Mouse (Mus musculus) limb, embryonic 10.5 days (tissue): ENCODE data around the gene Pak6. TPM values are rescaled to one million over a fixed set of nuclear protein-coding genes. Genes with fewer than 3 reads are reported as not detected.
A peak's percentile ranks its signal among the peaks of the same experiment; 100 is the strongest.

Source experiments
- DNase-seq: peaks from one replicate; pipeline ENCODE4 v3.0.0-alpha.2; 2017; ENCODE audit warnings: low spot score
- H3K27ac ChIP-seq: fragments of 300-500 bp; sonication (generic); 2 replicates; pipeline ENCODE4 v1.5.1; 2016; ENCODE audit warnings: mild to moderate bottlenecking
- H3K27me3 ChIP-seq: fragments of 300-500 bp; sonication (generic); 2 replicates; pipeline ENCODE4 v1.6.1; 2016; ENCODE audit warnings: low read depth, mild to moderate bottlenecking; ENCODE audit not compliant: poor library complexity, severe bottlenecking
- H3K36me3 ChIP-seq: fragments of 300-500 bp; sonication (generic); 2 replicates; pipeline ENCODE4 v1.6.1; 2016; ENCODE audit warnings: mild to moderate bottlenecking, moderate library complexity
- H3K4me1 ChIP-seq: fragments of 300-500 bp; sonication (generic); 2 replicates; pipeline ENCODE4 v1.6.1; 2016
- H3K4me3 ChIP-seq: fragments of 300-500 bp; sonication (generic); 2 replicates; pipeline ENCODE4 v1.5.1; 2016; ENCODE audit warnings: mild to moderate bottlenecking, moderate library complexity
- H3K9me3 ChIP-seq: fragments of 300-500 bp; sonication (generic); replicated peaks from 2 replicates; pipeline ENCODE4 v1.6.1; 2016; ENCODE audit warnings: mild to moderate bottlenecking
- WGBS: fragments of 180-500 bp; shearing (Covaris S2); methylation state at CpG from one replicate; pipeline ENCODE4 v1.1.7; 2016; 5-methylcytosine and 5-hydroxymethylcytosine counted together
- polyA plus RNA-seq: library from polyadenylated mRNA; unstranded; fragments of >200 nt; fragmentation: Nextera tagmentation; extraction: Ambion mirVana; gene quantifications from 2 replicates; pipeline ENCODE4 v1.2.1, GENCODE M21; 2016

Gene Pak6
- polyA plus RNA-seq, 1 experiment from 2014 or later = 0.65 TPM

- Histone ChIP-seq H3K27me3 (peaks cover 83% of the 10 kb centered on the region), H3K27ac (no peak overlapping the region), H3K4me1 (no peaks in the 10 kb centered on the region), H3K4me3 (no peak overlapping the region), H3K9me3 (no peaks in the 10 kb centered on the region), H3K36me3 (no peaks in the 10 kb centered on the region)
- 89% methylated on average over 19 of the region's 19 CpGs for WGBS
- DNase-seq = no peak
These were observed 30.4 kb downstream of the Pak6 start for GRCm38 (mm10) chr2:118693370-118693966.

GRCm38 (mm10) chr2:118695677-118696232 is 32.7 kb downstream of the Pak6 start:
- Histone ChIP-seq H3K27me3 (peaks cover 89% of the 10 kb centered on the region), H3K4me1 (peaks cover 6% of the 10 kb centered on the region), H3K27ac (no peak overlapping the region), H3K9me3 (no peaks in the 10 kb centered on the region), H3K4me3 (no peak overlapping the region), H3K36me3 (no peaks in the 10 kb centered on the region)
- WGBS = 30% methylated on average over 11 of the region's 11 CpGs
- peak; percentile 68 for DNase-seq

GRCm38 (mm10) chr2:118696451-118697308 is 33.6 kb downstream of the Pak6 start:
- Histone ChIP-seq H3K4me1 (peaks cover 11% of the 10 kb centered on the region), H3K27me3 (peaks cover 97% of the 10 kb centered on the region), H3K4me3 (no peak overlapping the region), H3K36me3 (no peaks in the 10 kb centered on the region), H3K9me3 (no peaks in the 10 kb centered on the region), H3K27ac (no peak overlapping the region)
- no peak for DNase-seq
- WGBS = 54% methylated on average over 21 of the region's 21 CpGs

GRCm38 (mm10) chr2:118697311-118697877 is 34.3 kb downstream of the Pak6 start:
- Histone ChIP-seq H3K36me3 (no peaks in the 10 kb centered on the region), H3K27ac (no peak overlapping the region), H3K27me3 (peaks cover 97% of the 10 kb centered on the region), H3K4me3 (no peak overlapping the region), H3K4me1 (peaks cover 15% of the 10 kb centered on the region), H3K9me3 (no peaks in the 10 kb centered on the region)
- DNase-seq = no peak
- 32% methylated on average over 5 of the region's 5 CpGs for WGBS

GRCm38 (mm10) chr2:118697955-118698354 is 34.9 kb downstream of the Pak6 start:
- 30% methylated on average over 7 of the region's 7 CpGs for WGBS
- Histone ChIP-seq H3K36me3 (no peaks in the 10 kb centered on the region), H3K27me3 (peaks cover 98% of the 10 kb centered on the region), H3K9me3 (no peaks in the 10 kb centered on the region), H3K4me1 (peaks cover 20% of the 10 kb centered on the region), H3K4me3 (no peak overlapping the region), H3K27ac (no peak overlapping the region)
- no peak for DNase-seq

- Histone ChIP-seq H3K27me3 (peaks cover 99% of the 10 kb centered on the region), H3K4me1 (peaks cover 36% of the 10 kb centered on the region), H3K4me3 (peak overlapping the region; percentile 36), H3K27ac (no peak overlapping the region), H3K9me3 (no peaks in the 10 kb centered on the region), H3K36me3 (no peaks in the 10 kb centered on the region)
- peak; percentile 92 for DNase-seq
- 1% methylated on average over 32 of the region's 32 CpGs for WGBS
These were observed 37.3 kb downstream of the Pak6 start for GRCm38 (mm10) chr2:118700179-118701062.

GRCm38 (mm10) chr2:118701161-118701560 is 38.1 kb downstream of the Pak6 start:
- Histone ChIP-seq H3K27me3 (peaks cover 99% of the 10 kb centered on the region), H3K4me1 (peaks cover 37% of the 10 kb centered on the region), H3K36me3 (no peaks in the 10 kb centered on the region), H3K4me3 (0 out of 2 replicates have a peak overlapping the region, but pooled peaks have one; percentile 36), H3K27ac (no peak overlapping the region), H3K9me3 (no peaks in the 10 kb centered on the region)
- 2% methylated on average over 5 of the region's 5 CpGs for WGBS
- no peak for DNase-seq

- DNase-seq = peak; percentile 62
- H3K9me3 ChIP-seq = no peaks in the 10 kb centered on the region
- no peaks in the 10 kb centered on the region for H3K36me3 ChIP-seq
- H3K4me1 ChIP-seq = peaks cover 43% of the 10 kb centered on the region
- peaks cover 99% of the 10 kb centered on the region for H3K27me3 ChIP-seq
- peak overlapping the region; percentile 50 for H3K4me3 ChIP-seq
- H3K27ac ChIP-seq = no peak overlapping the region
- 2% methylated on average over 51 of the region's 51 CpGs for WGBS
These were observed 39.1 kb downstream of the Pak6 start for GRCm38 (mm10) chr2:118701971-118702882.

- H3K4me1 ChIP-seq = peaks cover 45% of the 10 kb centered on the region
- peak overlapping the region; percentile 47 for H3K27ac ChIP-seq
- H3K27me3 ChIP-seq = peaks cover 99% of the 10 kb centered on the region
- under 1% methylated on average over 93 of the region's 93 CpGs for WGBS
- DNase-seq = peak; percentile 76
- peak overlapping the region; percentile 50 for H3K4me3 ChIP-seq
- H3K9me3 ChIP-seq = no peaks in the 10 kb centered on the region
- H3K36me3 ChIP-seq = no peaks in the 10 kb centered on the region
These were observed 40.0 kb downstream of the Pak6 start for GRCm38 (mm10) chr2:118702883-118703761.

- H3K4me3 ChIP-seq = peak within 1 kb of the TSS; percentile 50
- H3K36me3 ChIP-seq = no peaks in the 10 kb centered on the region
- DNase-seq = no peak
- no peaks in the 10 kb centered on the region for H3K9me3 ChIP-seq
- peaks cover 47% of the 10 kb centered on the region for H3K4me1 ChIP-seq
- H3K27ac ChIP-seq = peak within 1 kb of the TSS; percentile 47
- H3K27me3 ChIP-seq = peaks cover 100% of the 10 kb centered on the region
- 2% methylated on average over 50 of the region's 50 CpGs for WGBS
These were observed 41.0 kb downstream of the Pak6 start, which contains the start of gene Ankrd63 for GRCm38 (mm10) chr2:118703913-118704730. TSS of gene Ankrd63 (minus strand) at chr2:118703963.
